Mouse (Mus musculus): ENCODE data around the gene Chchd1. TPM values are rescaled to one million over a fixed set of nuclear protein-coding genes. Genes with fewer than 3 reads are reported as not detected.

The Chchd1 gene
- polyA plus RNA-seq, 1 experiment from 2014 or later: 253 TPM

- Histone ChIP-seq H3K4me1 (no peaks in the 10 kb centered on the region), H3K9ac (replicated peaks) (no peak overlapping the region), H3K36me3 (peaks cover 22% of the 10 kb centered on the region), H3K27ac (replicated peaks) (no peak overlapping the region), H3K27me3 (no peaks in the 10 kb centered on the region), H3K4me2 (replicated peaks) (no peak overlapping the region), H3K9me3 (no peaks in the 10 kb centered on the region), H3K4me3 (no peak overlapping the region)
- 93% methylated on average over 5 of the region's 5 CpGs for WGBS
- ATAC-seq (ENCODE audit: low FRiP score, low read depth): no peak
Measured at GRCm38 (mm10) chr14:20750503-20750902, 47.7 kb downstream of the Chchd1 start.

GRCm38 (mm10) chr14:20753792-20754191 is 51.0 kb downstream of the Chchd1 start:
- no peak overlapping the region for H3K9ac ChIP-seq (replicated peaks)
- no peak overlapping the region for H3K4me3 ChIP-seq
- no peaks in the 10 kb centered on the region for H3K9me3 ChIP-seq
- no peak overlapping the region for H3K27ac ChIP-seq (replicated peaks)
- H3K36me3 ChIP-seq: peaks cover 40% of the 10 kb centered on the region
- H3K4me2 ChIP-seq (replicated peaks): no peak overlapping the region
- H3K27me3 ChIP-seq: no peaks in the 10 kb centered on the region
- 89% methylated on average over 3 of the region's 3 CpGs for WGBS
- no peak for ATAC-seq (ENCODE audit: low FRiP score, low read depth)
- H3K4me1 ChIP-seq: no peaks in the 10 kb centered on the region

Small RNA genes lying within 50 kb of the gene (microRNA-seq; reads per million reads assigned to microRNA genes)
- 1.2 reads per million for gene Mir6946

Other genes starting within 250 kb of the Chchd1 start
- gene Anxa7, start 222.9 kb upstream of the Chchd1 start, polyA plus RNA-seq (2016; fragmentation: Nextera tagmentation; extraction: Ambion mirVana): 11.0 and 12.2 TPM in 2 replicates
- gene Mss51, start 206.1 kb upstream of the Chchd1 start, polyA plus RNA-seq (2016; fragmentation: Nextera tagmentation; extraction: Ambion mirVana): 0.84 and 0.89 TPM in 2 replicates
- gene Ppp3cb, start 156.4 kb upstream of the Chchd1 start, polyA plus RNA-seq (2016; fragmentation: Nextera tagmentation; extraction: Ambion mirVana): 66.2 and 68.8 TPM in 2 replicates
- gene Usp54, start 61.9 kb upstream of the Chchd1 start, polyA plus RNA-seq (2016; fragmentation: Nextera tagmentation; extraction: Ambion mirVana): 16.6 and 18.6 TPM in 2 replicates
- 0.14 TPM in 1 of 2 replicates, not detected in the other for gene Myoz1, start 46.5 kb upstream of the Chchd1 start, polyA plus RNA-seq (2016; fragmentation: Nextera tagmentation; extraction: Ambion mirVana)
- gene Synpo2l, start 34.7 kb upstream of the Chchd1 start, polyA plus RNA-seq (2016; fragmentation: Nextera tagmentation; extraction: Ambion mirVana): 0.24 and 0.43 TPM in 2 replicates
- gene Sec24c, start 28.7 kb upstream of the Chchd1 start, polyA plus RNA-seq (2016; fragmentation: Nextera tagmentation; extraction: Ambion mirVana): 97.5 and 99.5 TPM in 2 replicates
- gene Fut11, start 8.0 kb upstream of the Chchd1 start, polyA plus RNA-seq (2016; fragmentation: Nextera tagmentation; extraction: Ambion mirVana): 26.8 and 27.0 TPM in 2 replicates
- 47.6 and 48.9 TPM in 2 replicates for gene Zswim8, start 4.5 kb downstream of the Chchd1 start, polyA plus RNA-seq (2016; fragmentation: Nextera tagmentation; extraction: Ambion mirVana)
- 25.0 and 29.8 TPM in 2 replicates for gene Ndst2, start 31.6 kb downstream of the Chchd1 start, polyA plus RNA-seq (2016; fragmentation: Nextera tagmentation; extraction: Ambion mirVana)
- 56.8 and 57.1 TPM in 2 replicates for gene Camk2g, start 91.1 kb downstream of the Chchd1 start, polyA plus RNA-seq (2016; fragmentation: Nextera tagmentation; extraction: Ambion mirVana)
- gene Plau, start 133.7 kb downstream of the Chchd1 start, polyA plus RNA-seq (2016; fragmentation: Nextera tagmentation; extraction: Ambion mirVana): 0.29 and 0.34 TPM in 2 replicates
- gene Vcl, start 226.4 kb downstream of the Chchd1 start, polyA plus RNA-seq (2016; fragmentation: Nextera tagmentation; extraction: Ambion mirVana): 25.2 and 26.3 TPM in 2 replicates